Mouse (Mus musculus) embryonic facial prominence, embryonic 15.5 days (tissue): ENCODE measurements at regions not wholly inside any gene's neighbourhood (a gene's known extent, or its start where the extent isn't known, plus 50 kb on each side); places are given as distances from the start of the nearest gene placed in this dataset.

Experiments
- ATAC-seq: fragments of 200-750 bp; cut with Nextera tagmentation; 2 replicates; pipeline ENCODE4 v1.8.0; 2017; ENCODE audit warnings: low read depth, moderate TSS enrichment; ENCODE audit not compliant: insufficient number of reproducible peaks, low FRiP score, low TSS enrichment
- H3K27ac ChIP-seq: fragments of 300-500 bp; sonication (generic); replicated peaks from 2 replicates; pipeline ENCODE4 v1.5.1; 2015; ENCODE audit warnings: mild to moderate bottlenecking, inconsistent platforms
- H3K27me3 ChIP-seq: fragments of 300-500 bp; sonication (generic); 2 replicates; pipeline ENCODE4 v1.6.1; 2015; ENCODE audit warnings: inconsistent platforms
- H3K36me3 ChIP-seq: fragments of 300-500 bp; sonication (generic); 2 replicates; pipeline ENCODE4 v1.6.1; 2015; ENCODE audit warnings: mild to moderate bottlenecking, inconsistent platforms
- H3K4me1 ChIP-seq: fragments of 300-500 bp; sonication (generic); 2 replicates; pipeline ENCODE4 v1.6.1; 2015; ENCODE audit warnings: inconsistent platforms
- H3K4me2 ChIP-seq: fragments of 300-500 bp; sonication (generic); replicated peaks from 2 replicates; pipeline ENCODE4 v1.6.1; 2015; ENCODE audit warnings: mild to moderate bottlenecking, inconsistent platforms
- H3K4me3 ChIP-seq: fragments of 300-500 bp; sonication (generic); replicated peaks from 2 replicates; pipeline ENCODE4 v1.5.1; 2015; ENCODE audit warnings: mild to moderate bottlenecking, inconsistent platforms
- H3K9ac ChIP-seq: fragments of 300-500 bp; sonication (generic); 2 replicates; pipeline ENCODE4 v1.6.1; 2015; ENCODE audit warnings: inconsistent platforms
- H3K9me3 ChIP-seq: fragments of 300-500 bp; sonication (generic); replicated peaks from 2 replicates; pipeline ENCODE4 v1.6.1; 2016; ENCODE audit warnings: inconsistent platforms
- WGBS: fragments of 180-500 bp; shearing (Covaris S2); methylation state at CpG from one replicate; pipeline ENCODE4 v1.1.7; 2015; 5-methylcytosine and 5-hydroxymethylcytosine counted together

DNA sequence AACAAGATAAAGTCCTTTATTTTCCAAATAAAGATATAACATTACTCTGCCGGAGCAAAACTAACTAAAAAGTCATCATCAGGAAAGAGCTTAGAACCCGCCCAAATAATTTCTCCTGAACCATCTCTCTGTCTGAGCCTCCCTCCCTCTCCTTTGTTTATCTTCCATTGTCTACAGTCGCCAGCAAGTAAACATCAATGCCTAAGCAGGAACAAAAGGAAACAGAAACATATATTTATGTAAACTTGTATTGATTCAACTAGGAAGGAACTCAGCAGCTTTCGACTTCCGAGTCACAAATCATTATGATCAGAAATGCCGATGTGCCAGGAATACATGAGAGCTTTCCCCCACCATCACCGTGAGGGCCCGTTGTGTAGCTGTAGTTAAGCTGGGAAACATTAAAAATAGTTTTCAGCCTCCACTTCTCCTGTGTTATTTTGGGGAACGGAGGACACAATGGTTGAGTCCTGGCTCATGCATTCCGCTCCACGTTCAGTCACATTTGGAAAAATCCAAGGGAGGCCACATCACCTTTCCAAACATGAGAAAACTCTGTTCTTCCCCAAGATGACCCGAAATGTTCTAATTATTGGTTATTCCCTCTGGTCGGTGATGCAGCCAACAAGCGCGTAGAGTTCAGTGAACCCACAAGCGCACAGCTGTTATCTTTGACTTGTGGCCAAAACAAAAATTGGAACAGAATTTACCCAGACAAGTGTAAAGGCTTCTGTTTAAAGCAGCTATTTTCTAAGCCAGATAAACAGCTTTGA, 651.8 kb downstream of the Diaph3 start:
- Histone ChIP-seq H3K9ac (no peak overlapping the region), H3K4me2 (no peak overlapping the region), H3K4me3 (no peak overlapping the region), H3K27ac (no peak overlapping the region), H3K27me3 (no peaks in the 10 kb centered on the region), H3K36me3 (no peaks in the 10 kb centered on the region), H3K9me3 (no peaks in the 10 kb centered on the region), H3K4me1 (no peaks in the 10 kb centered on the region)
- ATAC-seq, result no peak
- 67% methylated on average over 16 of the region's 16 CpGs for WGBS

- Histone ChIP-seq H3K4me3 (no peak overlapping the region), H3K9me3 (no peaks in the 10 kb centered on the region), H3K4me2 (no peak overlapping the region), H3K27me3 (no peaks in the 10 kb centered on the region), H3K4me1 (no peaks in the 10 kb centered on the region), H3K9ac (no peak overlapping the region), H3K36me3 (no peaks in the 10 kb centered on the region), H3K27ac (no peak overlapping the region)
- 64% methylated on average over 8 of the region's 8 CpGs for WGBS
- ATAC-seq, result no peak
These were observed 653.6 kb downstream of the Diaph3 start for GRCm38 (mm10) chr14:86487285-86487897.

- Histone ChIP-seq H3K4me1 (no peaks in the 10 kb centered on the region), H3K27ac (no peak overlapping the region), H3K36me3 (no peaks in the 10 kb centered on the region), H3K9ac (no peak overlapping the region), H3K4me3 (no peak overlapping the region), H3K9me3 (no peaks in the 10 kb centered on the region), H3K27me3 (no peaks in the 10 kb centered on the region), H3K4me2 (no peak overlapping the region)
- 75% methylated on average over 5 of the region's 5 CpGs for WGBS
- no peak for ATAC-seq
These were observed 656.8 kb downstream of the Diaph3 start for GRCm38 (mm10) chr14:86484247-86484646.

DNA sequence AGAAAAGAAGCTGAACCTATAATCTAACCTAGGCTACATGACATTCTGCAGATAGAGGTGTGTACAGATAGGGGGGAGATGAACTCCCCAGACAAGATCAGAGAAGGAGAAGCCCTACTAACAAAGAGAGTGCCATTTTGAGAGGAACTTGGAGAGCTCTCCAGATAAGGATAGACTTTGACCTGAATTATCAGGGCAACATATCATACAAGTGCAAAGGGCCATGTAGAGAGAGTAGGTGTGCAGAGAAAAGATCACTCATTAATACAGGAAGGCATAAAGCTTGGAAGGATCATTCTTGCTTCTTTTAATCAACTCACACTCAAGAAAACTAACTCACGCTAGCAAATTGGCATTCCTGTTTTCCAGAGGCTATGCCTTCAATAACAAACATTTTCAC, 667.4 kb downstream of the Diaph3 start:
- ATAC-seq, result no peak
- H3K9ac ChIP-seq, result no peak overlapping the region
- 97% methylated on average over 1 of the region's 1 CpGs for WGBS
- no peak overlapping the region for H3K27ac ChIP-seq
- H3K4me3 ChIP-seq, result no peak overlapping the region
- no peaks in the 10 kb centered on the region for H3K4me1 ChIP-seq
- H3K36me3 ChIP-seq, result no peaks in the 10 kb centered on the region
- no peaks in the 10 kb centered on the region for H3K27me3 ChIP-seq
- H3K4me2 ChIP-seq, result no peak overlapping the region
- H3K9me3 ChIP-seq, result no peaks in the 10 kb centered on the region

GRCm38 (mm10) chr14:86470462-86470861, 670.6 kb downstream of the Diaph3 start:
- no peaks in the 10 kb centered on the region for H3K4me1 ChIP-seq
- H3K9ac ChIP-seq, result no peak overlapping the region
- H3K27me3 ChIP-seq, result no peaks in the 10 kb centered on the region
- 37% methylated on average over 4 of the region's 4 CpGs for WGBS
- no peak for ATAC-seq
- H3K4me2 ChIP-seq, result no peak overlapping the region
- no peaks in the 10 kb centered on the region for H3K9me3 ChIP-seq
- no peak overlapping the region for H3K27ac ChIP-seq
- no peak overlapping the region for H3K4me3 ChIP-seq
- no peaks in the 10 kb centered on the region for H3K36me3 ChIP-seq

DNA sequence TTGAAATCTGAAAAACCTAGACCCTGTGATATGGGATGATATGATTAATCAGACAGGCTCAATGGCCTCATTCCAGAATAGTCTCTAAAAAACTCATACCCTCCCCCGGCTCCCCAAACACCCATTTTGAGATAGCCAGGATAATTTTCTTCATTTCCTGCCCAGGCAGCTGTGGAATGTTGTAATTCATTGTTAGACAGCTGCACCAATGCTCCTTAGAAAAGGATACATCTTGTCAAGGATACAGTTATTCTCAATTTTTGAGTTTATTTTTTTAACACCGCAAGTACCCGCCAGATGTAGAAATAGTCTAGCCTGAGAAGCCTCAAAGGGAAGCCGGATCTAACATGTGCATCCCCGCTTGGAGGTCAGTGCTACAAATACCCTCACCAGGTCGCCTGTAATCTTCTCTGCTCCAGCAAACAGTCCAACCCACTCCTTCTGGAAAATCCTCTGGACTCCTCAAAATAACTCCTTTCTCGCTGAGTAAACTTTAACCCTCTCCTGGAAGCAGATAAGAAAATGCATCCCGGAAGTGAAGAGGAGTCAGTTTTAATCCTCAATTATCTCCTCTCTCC, 673.1 kb downstream of the Diaph3 start:
- Histone ChIP-seq H3K4me1 (no peaks in the 10 kb centered on the region), H3K4me3 (no peak overlapping the region), H3K36me3 (no peaks in the 10 kb centered on the region), H3K27me3 (no peaks in the 10 kb centered on the region), H3K9ac (no peak overlapping the region), H3K27ac (no peak overlapping the region), H3K4me2 (no peak overlapping the region), H3K9me3 (no peaks in the 10 kb centered on the region)
- WGBS, result 45% methylated on average over 8 of the region's 8 CpGs
- ATAC-seq, result no peak

GRCm38 (mm10) chr14:86463388-86463787, 677.6 kb downstream of the Diaph3 start:
- H3K4me2 ChIP-seq, result no peak overlapping the region
- ATAC-seq, result no peak
- WGBS, result 80% methylated on average over 2 of the region's 2 CpGs

GRCm38 (mm10) chr14:86453142-86453541, 687.9 kb downstream of the Diaph3 start:
- Histone ChIP-seq H3K4me1 (no peaks in the 10 kb centered on the region), H3K36me3 (no peaks in the 10 kb centered on the region), H3K9me3 (no peaks in the 10 kb centered on the region), H3K4me3 (no peak overlapping the region), H3K27me3 (no peaks in the 10 kb centered on the region), H3K4me2 (no peak overlapping the region), H3K27ac (no peak overlapping the region), H3K9ac (no peak overlapping the region)
- 71% methylated on average over 2 of the region's 2 CpGs for WGBS
- no peak for ATAC-seq

More at GRCm38 (mm10) chr14:86463388-86463787, 677.6 kb downstream of the Diaph3 start:
- no peaks in the 10 kb centered on the region for H3K36me3 ChIP-seq
- H3K9ac ChIP-seq, result no peak overlapping the region
- H3K27ac ChIP-seq, result no peak overlapping the region
- no peaks in the 10 kb centered on the region for H3K4me1 ChIP-seq
- no peak overlapping the region for H3K4me3 ChIP-seq
- no peaks in the 10 kb centered on the region for H3K27me3 ChIP-seq
- no peaks in the 10 kb centered on the region for H3K9me3 ChIP-seq

GRCm38 (mm10) chr14:86450616-86451015, 690.4 kb downstream of the Diaph3 start:
- H3K27ac ChIP-seq, result no peak overlapping the region
- no peaks in the 10 kb centered on the region for H3K36me3 ChIP-seq
- WGBS, result 87% methylated on average over 1 of the region's 1 CpGs
- ATAC-seq, result no peak
- no peak overlapping the region for H3K4me3 ChIP-seq
- H3K9ac ChIP-seq, result no peak overlapping the region
- no peak overlapping the region for H3K4me2 ChIP-seq
- H3K9me3 ChIP-seq, result no peaks in the 10 kb centered on the region
- H3K4me1 ChIP-seq, result no peaks in the 10 kb centered on the region
- no peaks in the 10 kb centered on the region for H3K27me3 ChIP-seq

DNA sequence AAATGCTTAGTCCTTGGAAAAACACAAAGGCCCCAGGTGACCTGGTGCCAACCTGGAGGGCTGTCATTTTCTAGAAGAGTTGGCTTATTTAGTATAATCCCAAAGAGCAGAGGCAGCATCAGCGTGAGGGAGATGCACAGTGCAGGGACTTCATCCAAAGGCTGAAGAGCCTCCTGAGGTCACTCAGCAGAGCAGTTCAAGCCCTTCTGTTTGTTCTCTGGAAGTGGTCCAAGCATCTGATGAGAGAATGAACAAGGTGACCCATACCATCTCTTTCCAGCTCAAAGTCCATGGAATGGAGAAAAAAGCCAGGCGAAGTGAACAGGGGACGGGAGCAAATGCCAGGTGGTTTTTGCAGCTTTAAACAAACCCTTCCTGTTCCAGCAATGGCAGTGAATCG, 695.9 kb downstream of the Diaph3 start:
- no peak for ATAC-seq
- Histone ChIP-seq H3K9me3 (no peaks in the 10 kb centered on the region), H3K36me3 (no peaks in the 10 kb centered on the region), H3K4me1 (no peaks in the 10 kb centered on the region), H3K9ac (no peak overlapping the region), H3K4me2 (no peak overlapping the region), H3K27ac (no peak overlapping the region), H3K27me3 (no peaks in the 10 kb centered on the region), H3K4me3 (no peak overlapping the region)
- 81% methylated on average over 4 of the region's 4 CpGs for WGBS

DNA sequence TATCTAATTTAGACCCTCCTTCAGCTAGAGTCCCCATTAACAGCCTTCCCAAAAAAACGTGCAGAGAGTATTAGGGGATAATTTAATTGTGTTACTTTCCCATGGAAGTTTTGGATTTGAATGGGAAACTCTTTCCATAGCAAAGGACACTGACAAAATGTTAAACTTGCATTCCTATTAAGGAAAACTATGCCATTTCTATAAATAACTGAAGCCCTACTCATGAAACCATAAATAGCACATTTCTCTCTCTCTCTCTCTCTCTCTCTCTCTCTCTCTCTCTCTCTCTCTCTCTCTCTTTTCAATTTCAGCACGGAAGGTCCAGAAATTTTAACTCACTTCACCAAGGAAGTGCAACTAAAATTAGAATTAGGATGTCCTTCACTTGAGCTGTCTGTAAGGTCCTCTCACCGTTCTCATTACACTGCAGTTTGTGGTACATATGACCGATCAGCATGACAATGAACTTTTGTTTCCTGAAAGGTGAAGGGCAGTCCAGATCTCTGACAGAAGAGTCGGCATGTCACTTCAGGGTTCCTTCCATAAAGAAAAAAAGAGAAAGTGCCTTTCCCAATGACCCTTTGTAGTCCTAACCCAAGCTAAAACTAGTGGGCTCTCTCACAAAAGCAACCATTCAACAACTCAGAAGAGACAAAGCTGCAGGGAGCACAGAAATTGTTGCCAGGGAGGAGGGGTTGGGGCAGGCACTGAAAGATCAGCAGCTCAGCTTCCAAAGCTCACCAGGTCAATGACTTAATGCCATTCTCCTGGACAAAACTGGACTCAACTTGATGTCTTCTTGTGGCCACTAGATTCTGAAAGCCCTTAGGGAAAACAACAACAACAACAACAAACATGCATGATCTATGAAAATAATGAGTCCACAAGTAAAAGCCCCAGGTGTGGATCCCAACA, 696.9 kb downstream of the Diaph3 start:
- Histone ChIP-seq H3K36me3 (no peaks in the 10 kb centered on the region), H3K9me3 (no peaks in the 10 kb centered on the region), H3K4me2 (no peak overlapping the region), H3K9ac (no peak overlapping the region), H3K4me3 (no peak overlapping the region), H3K27ac (no peak overlapping the region), H3K27me3 (no peaks in the 10 kb centered on the region), H3K4me1 (no peaks in the 10 kb centered on the region)
- WGBS, result 49% methylated on average over 5 of the region's 5 CpGs
- ATAC-seq, result no peak
